ENCODE assay signal across 14 mouse cellular contexts in genomic region chr3:94621740-94622507, GRCm38 (mm10). TPM values are rescaled to one million over a fixed set of nuclear protein-coding genes. Genes with fewer than 3 reads are reported as not detected.
A peak's percentile ranks its signal among the peaks of the same experiment; 100 is the strongest.
DNase-seq lines count a peak whose midpoint lies in the region; ATAC-seq and TF ChIP-seq lines count a peak whose summit lies in the region.
"Had no signal": no experiment of that assay in that cellular context is flagged by ENCODE, and none has a peak within 500 bp of the region (broad histone marks: within the 10 kb centered on the region; RNA-seq: fewer than 3 reads in every experiment).

No protein-coding gene starts in this region.

- in situ Hi-C loops in CH12.LX (cut with MboI; ENCODE audit: low pct_ligation_motif_present, low pct_unique_long_range_greater_than_20kb, low sequenced_read_pairs): loop anchor here (25.0 kb wide), 1 partner anchor 160 kb away; no protein-coding TSS in a partner anchor

- H3K9ac ChIP-seq in CH12.LX (ENCODE audit: insufficient read depth, low read depth): peak overlapping the region; percentile 18
- no peak overlapping the region for H3K9ac ChIP-seq in embryonic facial prominence, embryonic 15.5 days
- peak overlapping the region; percentile 10; the same call in 1 of the 2 replicates for H3K9ac ChIP-seq in lung, embryonic 15.5 days

- no peaks in the 10 kb centered on the region for H3K27me3 ChIP-seq in CH12.LX (replicated peaks)
- H3K27me3 ChIP-seq in embryonic facial prominence, embryonic 15.5 days: no peaks in the 10 kb centered on the region
- no peaks in the 10 kb centered on the region for H3K27me3 ChIP-seq in lung, embryonic 15.5 days

- peak; percentile 83 for DNase-seq in CH12.LX (ENCODE audit: extremely low read depth)
- DNase-seq in heart, postnatal 25 days (ENCODE audit: low spot score): peak; percentile 28
- no peak for DNase-seq in kidney, postnatal 4 days
- DNase-seq in cerebellum, postnatal 4 days (ENCODE audit: low spot score in 2 of 2): no peak
- DNase-seq in urinary bladder, adult 2 months (ENCODE audit: low spot score): no peak
- DNase-seq: adrenal gland, adult 2 months had no signal

- no peak for TF ChIP-seq RAD21 in CH12.LX (IDR thresholded peaks at IDR 0.05; ENCODE audit: low read depth, low read length)

- peaks cover 4 to 32% of the 10 kb centered on the region in 2 experiments for H3K4me1 ChIP-seq in CH12.LX (ENCODE audit: control insufficient read depth in 1 of 2, insufficient read depth in 2 of 2)
- no peaks in the 10 kb centered on the region for H3K4me1 ChIP-seq in embryonic facial prominence, embryonic 15.5 days
- peaks cover 14% of the 10 kb centered on the region for H3K4me1 ChIP-seq in lung, embryonic 15.5 days

- H3K27ac ChIP-seq in CH12.LX (ENCODE audit: insufficient read depth, low read depth): no peak overlapping the region
- peak overlapping the region; percentile 74 for H3K27ac ChIP-seq in embryonic facial prominence, embryonic 15.5 days (replicated peaks)
- H3K27ac ChIP-seq in lung, embryonic 15.5 days: peak overlapping the region; percentile 80

- TF ChIP-seq CTCF in CH12.LX (conservative IDR thresholded peaks at IDR 0.05 in 1 of 2, IDR thresholded peaks at IDR 0.05 in 1 of 2; ENCODE audit: low read depth in 2 of 2, low read length in 2 of 2): no peak

- dilution Hi-C loops in CH12.LX (cut with MboI; ENCODE audit: extremely low pct_ligation_motif_present, extremely low pct_unique_long_range_greater_than_20kb, low sequenced_read_pairs): no loop called here

- intact Hi-C loops in heart, postnatal 25 days (cut with DNase I): no loop called here

- peaks cover 0 to 17% of the 10 kb centered on the region in 2 experiments for H3K36me3 ChIP-seq in CH12.LX (replicated peaks in 1 of 2; ENCODE audit: control insufficient read depth in 1 of 2, insufficient read depth in 1 of 2, low read length in 1 of 2)
- H3K36me3 ChIP-seq in embryonic facial prominence, embryonic 15.5 days: no peaks in the 10 kb centered on the region
- no peaks in the 10 kb centered on the region for H3K36me3 ChIP-seq in lung, embryonic 15.5 days

- 62% methylated on average over 11 of the region's 11 CpGs for WGBS in embryonic facial prominence, embryonic 15.5 days
- 51% methylated on average over 11 of the region's 11 CpGs for WGBS in lung, embryonic 15.5 days

- H3K4me3 ChIP-seq in CH12.LX (replicated peaks in 1 of 3; ENCODE audit: low read depth in 2 of 3, low read length in 2 of 3, poor library complexity in 1 of 3): peak overlapping the region; percentile 33 to 50 (median 49)
- H3K4me3 ChIP-seq in embryonic facial prominence, embryonic 15.5 days (replicated peaks): no peak overlapping the region
- H3K4me3 ChIP-seq in lung, embryonic 15.5 days: no peak overlapping the region

- TF ChIP-seq POLR2A in CH12.LX (IDR thresholded peaks at IDR 0.05; ENCODE audit: low read depth, low read length): peak; percentile 60

- peak; percentile 52 for TF ChIP-seq EP300 in CH12.LX (IDR thresholded peaks at IDR 0.05; ENCODE audit: low read length)

- no peaks in the 10 kb centered on the region for H3K79me2 ChIP-seq in CH12.LX (replicated peaks; ENCODE audit: control insufficient read depth, extremely low read depth, insufficient read depth, poor library complexity, severe bottlenecking)

- H3K4me2 ChIP-seq in CH12.LX (ENCODE audit: insufficient read depth, low read depth, poor library complexity, severe bottlenecking): peak overlapping the region; percentile 25; the same call in 1 of the 2 replicates
- no peak overlapping the region for H3K4me2 ChIP-seq in embryonic facial prominence, embryonic 15.5 days (replicated peaks)
- no peak overlapping the region; the same call in 1 of the 2 replicates for H3K4me2 ChIP-seq in lung, embryonic 15.5 days

- no peaks in the 10 kb centered on the region for H3K9me3 ChIP-seq in CH12.LX (replicated peaks; ENCODE audit: low read length)
- no peaks in the 10 kb centered on the region for H3K9me3 ChIP-seq in embryonic facial prominence, embryonic 15.5 days (replicated peaks)
- H3K9me3 ChIP-seq in lung, embryonic 15.5 days: no peaks in the 10 kb centered on the region

- peak; percentile 73 for ATAC-seq in embryonic facial prominence, embryonic 15.5 days (ENCODE audit: insufficient number of reproducible peaks, low FRiP score, low TSS enrichment, low read depth)
- ATAC-seq in lung, embryonic 15.5 days (ENCODE audit: borderline replicate concordance, extremely low read depth, low FRiP score, low TSS enrichment): peak; percentile 85
- ATAC-seq in megakaryocyte, adult 5-6 weeks (ENCODE audit: poor library complexity, severe bottlenecking): no peak

TF ChIP-seq in CH12.LX, 34 proteins besides CTCF, POLR2A, EP300 and RAD21 (continues in another document):
- TF ChIP-seq USF2 (conservative IDR thresholded peaks at IDR 0.05; ENCODE audit: low read depth, low read length) (no peak), USF1 (IDR thresholded peaks at IDR 0.05; ENCODE audit: low read depth, low read length) (no peak), ZNF384 (IDR thresholded peaks at IDR 0.05; ENCODE audit: low read depth, low read length) (no peak), MEF2A (IDR thresholded peaks at IDR 0.05; ENCODE audit: borderline replicate concordance, low read depth, low read length) (peak; percentile 47; the same call in 1 of the 2 replicates), E2F4 (IDR thresholded peaks at IDR 0.05; ENCODE audit: insufficient replicate concordance, low read depth, low read length) (no peak), POLR2AphosphoS2 (IDR thresholded peaks at IDR 0.05; ENCODE audit: low read depth, low read length) (no peak), KAT2A (IDR thresholded peaks at IDR 0.05; ENCODE audit: insufficient replicate concordance, low read length) (no peak), SMC3 (IDR thresholded peaks at IDR 0.05; ENCODE audit: low read depth, low read length) (no peak), MXI1 (IDR thresholded peaks at IDR 0.05; ENCODE audit: low read depth, low read length) (no peak), ZKSCAN1 (IDR thresholded peaks at IDR 0.05; ENCODE audit: borderline replicate concordance, low read depth, low read length) (no peak), RCOR1 (conservative IDR thresholded peaks at IDR 0.05; ENCODE audit: low read depth, low read length) (no peak), IRF4 (IDR thresholded peaks at IDR 0.05; ENCODE audit: low read depth, low read length) (0 out of 2 replicates have a peak, but pooled peaks have one; percentile 19), ZMIZ1 (IDR thresholded peaks at IDR 0.05; ENCODE audit: low read depth, low read length) (no peak; the same call in 1 of the 2 replicates), ZC3H11A (IDR thresholded peaks at IDR 0.05; ENCODE audit: low read depth, low read length) (no peak), MAFK (IDR thresholded peaks at IDR 0.05; ENCODE audit: insufficient replicate concordance, low read length) (no peak), BHLHE40 (IDR thresholded peaks at IDR 0.05; ENCODE audit: low read depth, low read length) (no peak), CHD2 (IDR thresholded peaks at IDR 0.05; ENCODE audit: low read length) (no peak), JUND (conservative IDR thresholded peaks at IDR 0.05; ENCODE audit: low read depth, low read length) (peak; percentile 79), ELF1 (IDR thresholded peaks at IDR 0.05; ENCODE audit: low read depth, low read length) (no peak), MAZ (IDR thresholded peaks at IDR 0.05; ENCODE audit: low read depth, low read length) (0 out of 2 replicates have a peak, but pooled peaks have one; percentile 58), ETS1 (conservative IDR thresholded peaks at IDR 0.05; ENCODE audit: low read depth, low read length) (no peak; the same call in 1 of the 2 replicates), GABPA (IDR thresholded peaks at IDR 0.05; ENCODE audit: insufficient replicate concordance, low read depth, low read length) (no peak), JUN (IDR thresholded peaks at IDR 0.05; ENCODE audit: insufficient read depth, low read depth, low read length) (peak; percentile 73; the same call in 1 of the 2 replicates), MYC (IDR thresholded peaks at IDR 0.05; ENCODE audit: low read depth, low read length) (no peak), TBP (conservative IDR thresholded peaks at IDR 0.05; ENCODE audit: low read depth, low read length) (no peak), HCFC1 (IDR thresholded peaks at IDR 0.05; ENCODE audit: low read depth, low read length) (peak; percentile 27; the same call in 1 of the 2 replicates)

RNA-seq across cellular contexts. Expression of gene Gm10972, which starts 21.0 kb away (rescaled TPM):
- total RNA-seq in CH12.LX (2012; rRNA removed) (not detected in 2 replicates), CH12.LX (2014; rRNA removed) (not detected in 2 replicates)
- not detected in 2 replicates for polyA plus RNA-seq in CH12.LX (2012; ENCODE audit: insufficient read length, low read depth)
- not detected in 2 replicates for polyA plus RNA-seq in embryonic facial prominence, embryonic 15.5 days (2015; fragmentation: Nextera tagmentation; extraction: Ambion mirVana)
- not detected for total RNA-seq in heart, postnatal 25 days (2021)
- polyA plus RNA-seq in lung, embryonic 15.5 days (2015; fragmentation: Nextera tagmentation; extraction: Ambion mirVana): not detected in 2 replicates
- total RNA-seq in megakaryocyte, adult 5-6 weeks (2015): not detected in 2 replicates
- not detected in 2 replicates for total RNA-seq in megakaryocyte, adult 5-6 weeks (2017)
- polyA plus RNA-seq in urinary bladder, adult 2 months (2012; rRNA removed): not detected in 2 replicates
- total RNA-seq: adrenal gland, adult 2 months; layer of hippocampus, adult 8-10 months; megakaryocyte-erythroid progenitor cell, adult 5-6 weeks; MEL; neutrophil, adult 5-6 weeks had no signal
- polyA plus RNA-seq: adrenal gland, adult 2 months; spleen, adult 2 months had no signal

RNA-seq across cellular contexts. Expression of gene Tuft1, which starts 36.7 kb away (rescaled TPM):
- 3.4 and 4.0 TPM in 2 replicates for total RNA-seq in CH12.LX (2012; rRNA removed)
- total RNA-seq in CH12.LX (2014; rRNA removed): 7.4 and 7.7 TPM in 2 replicates
- polyA plus RNA-seq in CH12.LX (2012; ENCODE audit: insufficient read length, low read depth): 7.2 and 7.5 TPM in 2 replicates
- 25.8 and 27.0 TPM in 2 replicates for polyA plus RNA-seq in embryonic facial prominence, embryonic 15.5 days (2015; fragmentation: Nextera tagmentation; extraction: Ambion mirVana)
- 1 to 10 TPM; 2.5 to 3.0 TPM for total RNA-seq in heart, postnatal 25 days (2021)
- polyA plus RNA-seq in lung, embryonic 15.5 days (2015; fragmentation: Nextera tagmentation; extraction: Ambion mirVana): 10.4 and 11.6 TPM in 2 replicates
- total RNA-seq in megakaryocyte, adult 5-6 weeks (2015): 0.80 and 1.1 TPM in 2 replicates
- total RNA-seq in megakaryocyte, adult 5-6 weeks (2017): 0.85 and 2.1 TPM in 2 replicates
- 17.0 and 18.9 TPM in 2 replicates for polyA plus RNA-seq in urinary bladder, adult 2 months (2012; rRNA removed)

RNA-seq across cellular contexts. Expression of gene Snx27, which starts 39.4 kb away (rescaled TPM):
- total RNA-seq in CH12.LX (2012; rRNA removed): 23.1 and 24.9 TPM in 2 replicates
- 31.3 and 34.9 TPM in 2 replicates for total RNA-seq in CH12.LX (2014; rRNA removed)
- polyA plus RNA-seq in CH12.LX (2012; ENCODE audit: insufficient read length, low read depth): 30.2 and 35.3 TPM in 2 replicates
- polyA plus RNA-seq in embryonic facial prominence, embryonic 15.5 days (2015; fragmentation: Nextera tagmentation; extraction: Ambion mirVana): 47.8 and 48.9 TPM in 2 replicates
- 10 to 100 TPM; 26.9 to 28.0 TPM for total RNA-seq in heart, postnatal 25 days (2021)
- 46.5 and 48.5 TPM in 2 replicates for polyA plus RNA-seq in lung, embryonic 15.5 days (2015; fragmentation: Nextera tagmentation; extraction: Ambion mirVana)
- 31.3 and 35.9 TPM in 2 replicates for total RNA-seq in megakaryocyte, adult 5-6 weeks (2015)
- total RNA-seq in megakaryocyte, adult 5-6 weeks (2017): 33.8 and 39.8 TPM in 2 replicates
- 20.6 and 22.3 TPM in 2 replicates for polyA plus RNA-seq in urinary bladder, adult 2 months (2012; rRNA removed)

Comparison
In these comparisons a context has a peak if more than half of its experiments do, and no peak if none do; other contexts are left out.
1. DNase-seq: peak in CH12.LX (single experiment) and heart, postnatal 25 days (single experiment); none in kidney, postnatal 4 days (0 of 2), cerebellum, postnatal 4 days (0 of 2) and urinary bladder, adult 2 months (single experiment).
2. H3K4me3 ChIP-seq: peak in CH12.LX (3 of 3); none in embryonic facial prominence, embryonic 15.5 days (single experiment) and lung, embryonic 15.5 days (single experiment).